Mouse (Mus musculus) midbrain, embryonic 10.5 days (tissue): Measurements from ENCODE around the gene Rgs14. TPM values are rescaled to one million over a fixed set of nuclear protein-coding genes. Genes with fewer than 3 reads are reported as not detected.

Experiments
- DNase-seq: peaks from one replicate; pipeline ENCODE4 v3.0.0-alpha.2; 2017; ENCODE audit warnings: low spot score
- H3K27ac ChIP-seq: fragments of 300-500 bp; sonication (generic); replicated peaks from 2 replicates; pipeline ENCODE4 v1.5.1; 2016; ENCODE audit warnings: mild to moderate bottlenecking
- H3K27me3 ChIP-seq: fragments of 300-500 bp; sonication (generic); 2 replicates; pipeline ENCODE4 v1.6.1; 2016; ENCODE audit warnings: low read depth, mild to moderate bottlenecking; ENCODE audit not compliant: poor library complexity, severe bottlenecking
- H3K36me3 ChIP-seq: fragments of 300-500 bp; sonication (generic); 2 replicates; pipeline ENCODE4 v1.6.1; 2016; ENCODE audit warnings: mild to moderate bottlenecking, moderate library complexity
- H3K4me1 ChIP-seq: fragments of 300-500 bp; sonication (generic); 2 replicates; pipeline ENCODE4 v1.6.1; 2016
- H3K4me3 ChIP-seq: fragments of 300-500 bp; sonication (generic); 2 replicates; pipeline ENCODE4 v1.5.1; 2016; ENCODE audit warnings: mild to moderate bottlenecking, moderate library complexity
- H3K9me3 ChIP-seq: fragments of 300-500 bp; sonication (generic); replicated peaks from 2 replicates; pipeline ENCODE4 v1.6.1; 2016; ENCODE audit warnings: mild to moderate bottlenecking
- WGBS: fragments of 180-500 bp; shearing (Covaris S2); methylation state at CpG from one replicate; pipeline ENCODE4 v1.1.7; 2016; 5-methylcytosine and 5-hydroxymethylcytosine counted together
- polyA plus RNA-seq: library from polyadenylated mRNA; unstranded; fragments of >200 nt; fragmentation: Nextera tagmentation; extraction: Ambion mirVana; gene quantifications from 2 replicates; pipeline ENCODE4 v1.2.1, GENCODE M21; 2016

The Rgs14 gene
- polyA plus RNA-seq, 1 experiment from 2014 or later, result 0.41 TPM

DNA sequence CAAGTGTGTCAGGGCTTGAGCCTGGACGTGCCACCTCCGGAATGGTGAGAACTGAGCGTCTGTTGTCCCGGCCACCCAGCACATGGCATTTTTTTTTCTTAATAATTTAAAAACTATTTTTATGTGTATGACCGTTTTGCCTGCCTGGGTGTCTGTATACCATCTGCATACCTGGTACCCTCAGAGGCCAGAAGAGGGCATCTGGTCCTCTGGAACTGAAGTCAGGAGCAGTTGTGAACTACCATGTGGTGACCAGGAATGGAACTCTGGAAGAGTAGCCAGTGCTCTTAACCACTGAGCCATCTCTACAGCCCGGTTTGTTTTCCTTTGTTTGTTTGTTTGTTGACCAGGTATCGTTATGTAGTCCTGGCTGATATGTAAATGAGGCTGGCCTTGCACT lies 1.1 kb upstream of the Rgs14 start:
- Histone ChIP-seq H3K9me3 (no peaks in the 10 kb centered on the region), H3K36me3 (no peaks in the 10 kb centered on the region), H3K27ac (no peak overlapping the region), H3K27me3 (peaks cover 11% of the 10 kb centered on the region), H3K4me3 (no peak overlapping the region), H3K4me1 (no peaks in the 10 kb centered on the region)
- 79% methylated on average over 7 of the region's 7 CpGs for WGBS
- DNase-seq, result no peak

DNA sequence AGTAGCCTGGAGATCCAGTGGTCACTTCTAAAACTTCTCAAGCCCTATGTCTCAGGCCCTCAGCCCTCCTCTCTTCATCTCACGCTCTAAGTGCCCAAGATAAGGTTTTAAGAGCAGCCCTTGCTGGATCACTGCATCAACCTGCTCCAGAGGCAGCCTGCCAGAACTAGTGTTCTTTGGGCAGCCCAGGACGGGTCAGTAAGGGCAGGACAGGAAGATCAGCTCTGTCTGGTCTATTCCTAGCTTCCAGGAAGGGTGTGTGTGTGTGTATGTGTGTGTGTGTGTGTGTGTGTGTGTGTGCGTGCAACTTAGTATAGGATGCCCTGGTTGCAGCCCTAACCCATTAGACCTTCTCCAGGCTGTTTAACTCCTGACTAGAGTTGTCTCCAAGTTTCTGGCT lies 702 bp downstream of the Rgs14 start:
- no peak overlapping the region for H3K4me3 ChIP-seq
- H3K27ac ChIP-seq, result no peak overlapping the region; the same call in 1 of the 2 replicates
- no peaks in the 10 kb centered on the region for H3K36me3 ChIP-seq
- no peaks in the 10 kb centered on the region for H3K9me3 ChIP-seq
- H3K27me3 ChIP-seq, result peaks cover 18% of the 10 kb centered on the region
- no peaks in the 10 kb centered on the region for H3K4me1 ChIP-seq
- 62% methylated on average over 3 of the region's 3 CpGs for WGBS
- no peak for DNase-seq

DNA sequence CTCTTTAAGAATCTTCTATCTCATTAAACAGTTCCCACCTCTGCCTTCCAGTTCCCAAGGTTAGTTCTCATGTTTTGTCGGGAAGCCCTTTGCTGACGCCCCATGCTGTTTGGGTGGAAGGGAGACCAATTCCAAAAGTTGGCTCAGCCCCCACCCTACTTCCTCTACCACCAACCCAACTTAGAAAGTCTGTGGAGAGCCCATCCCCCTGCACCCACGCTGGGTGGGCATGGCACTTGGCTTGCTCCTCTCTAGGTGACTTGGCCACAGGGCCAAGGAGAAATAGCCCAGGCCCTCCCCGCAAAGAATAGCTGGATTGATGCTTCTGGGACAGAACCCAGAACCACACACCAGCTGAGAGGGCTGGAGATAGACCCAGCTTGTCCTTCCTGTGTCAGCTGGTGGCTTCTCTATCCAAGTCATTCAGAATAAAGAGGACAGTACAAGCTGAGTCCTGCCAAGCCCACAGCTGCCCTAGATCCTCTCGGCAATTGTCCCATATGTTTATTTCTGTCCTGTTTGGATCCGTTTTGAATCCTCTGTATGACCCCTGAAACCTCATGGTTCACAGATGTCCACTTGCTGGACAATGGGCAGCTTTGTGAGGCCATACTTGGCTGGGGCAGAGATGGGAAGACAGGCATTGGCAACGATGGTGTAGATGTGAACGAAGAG lies 1.6 kb downstream of the Rgs14 start:
- no peak overlapping the region for H3K27ac ChIP-seq
- no peak overlapping the region for H3K4me3 ChIP-seq
- 79% methylated on average over 8 of the region's 8 CpGs for whole genome bisulfite sequencing
- peaks cover 21% of the 10 kb centered on the region for H3K27me3 ChIP-seq
- DNase-seq, result no peak
- H3K4me1 ChIP-seq, result no peaks in the 10 kb centered on the region
- H3K36me3 ChIP-seq, result no peaks in the 10 kb centered on the region
- no peaks in the 10 kb centered on the region for H3K9me3 ChIP-seq

DNA sequence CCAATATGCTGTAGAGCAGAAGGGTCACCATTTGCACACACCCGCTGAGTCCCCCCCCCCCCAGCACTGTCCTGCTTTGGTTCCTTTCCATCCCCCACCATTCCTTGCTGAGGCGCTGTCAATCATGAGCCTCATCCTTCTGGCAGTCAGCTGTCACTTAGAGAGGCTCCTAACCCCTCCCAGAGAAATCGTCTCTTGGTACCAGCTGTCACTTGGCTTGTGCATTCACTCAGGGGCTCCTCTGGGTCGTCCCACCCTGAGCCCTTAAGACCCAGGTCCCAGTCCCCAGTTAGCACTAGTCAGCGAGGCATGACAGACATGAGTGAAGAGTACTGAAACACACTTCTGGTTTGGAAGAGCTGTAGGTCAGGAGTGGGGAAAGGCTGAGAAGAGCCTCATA lies 2.2 kb downstream of the Rgs14 start:
- DNase-seq, result no peak
- Histone ChIP-seq H3K36me3 (no peaks in the 10 kb centered on the region), H3K27ac (no peak overlapping the region), H3K9me3 (no peaks in the 10 kb centered on the region), H3K4me1 (no peaks in the 10 kb centered on the region), H3K27me3 (peaks cover 21% of the 10 kb centered on the region), H3K4me3 (no peak overlapping the region)
- WGBS, result 61% methylated on average over 5 of the region's 5 CpGs

DNA sequence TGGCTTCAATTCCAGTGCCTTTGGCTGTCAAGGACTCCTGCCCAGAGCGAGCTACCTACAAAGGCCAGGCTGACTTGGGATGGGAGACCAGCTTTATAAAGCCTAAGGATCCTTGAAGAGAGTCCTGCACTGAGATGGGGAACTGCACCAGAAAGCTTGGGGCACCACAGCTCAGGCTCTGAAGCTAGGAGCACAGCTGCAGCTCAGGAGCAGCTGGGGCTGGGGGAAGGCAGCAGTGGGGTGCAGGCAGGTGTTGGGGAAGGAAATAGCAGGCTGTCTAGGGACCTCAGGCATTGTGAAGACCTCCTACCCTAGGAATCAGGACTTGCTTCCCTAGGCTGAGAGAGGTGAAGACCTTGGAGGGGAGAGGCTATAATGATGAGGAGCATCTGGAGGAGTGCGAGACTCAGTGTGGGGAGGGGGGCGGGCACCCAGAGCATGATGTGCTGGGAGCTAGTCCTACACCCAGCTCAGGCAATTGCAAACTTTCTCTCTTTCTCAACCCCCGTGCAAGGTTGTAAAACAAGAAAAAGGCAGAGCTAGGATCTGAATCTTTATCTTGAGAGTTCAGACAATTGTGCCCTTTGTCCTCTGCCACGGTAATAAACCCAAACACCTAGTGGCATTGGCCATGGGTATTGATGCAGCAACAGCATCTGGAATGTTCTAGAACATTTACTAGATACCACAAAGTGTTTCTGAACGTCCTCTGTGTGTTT lies 4.8 kb downstream of the Rgs14 start:
- Histone ChIP-seq H3K36me3 (no peaks in the 10 kb centered on the region), H3K27ac (no peak overlapping the region), H3K27me3 (peaks cover 45% of the 10 kb centered on the region), H3K9me3 (no peaks in the 10 kb centered on the region), H3K4me1 (peaks cover 11% of the 10 kb centered on the region), H3K4me3 (no peak overlapping the region)
- no peak for DNase-seq
- WGBS, result 76% methylated on average over 6 of the region's 6 CpGs

DNA sequence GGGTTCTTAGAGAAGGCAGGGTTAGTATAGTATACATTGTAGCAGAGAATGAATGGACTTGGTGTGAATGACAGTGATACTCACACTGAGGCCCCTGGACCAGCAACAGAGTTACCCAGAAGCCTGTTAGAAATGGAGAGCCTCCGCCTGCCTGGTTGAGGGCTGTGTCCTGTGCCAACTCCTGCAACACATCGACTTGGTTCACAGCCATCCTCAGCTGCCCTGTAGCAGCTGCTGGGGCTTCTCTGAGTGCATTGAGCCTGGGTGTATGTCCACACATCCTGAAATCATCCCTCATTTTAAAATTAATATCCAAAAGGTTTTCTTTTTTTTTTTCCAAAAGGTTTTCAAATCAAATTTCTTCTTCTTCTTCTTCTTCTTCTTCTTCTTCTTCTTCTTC lies 6.3 kb downstream of the Rgs14 start:
- peaks cover 14% of the 10 kb centered on the region for H3K4me1 ChIP-seq
- no peaks in the 10 kb centered on the region for H3K9me3 ChIP-seq
- H3K27me3 ChIP-seq, result peaks cover 59% of the 10 kb centered on the region
- no peak for DNase-seq
- no peaks in the 10 kb centered on the region for H3K36me3 ChIP-seq
- H3K27ac ChIP-seq, result no peak overlapping the region
- no peak overlapping the region for H3K4me3 ChIP-seq
- WGBS, result 74% methylated on average over 2 of the region's 2 CpGs

DNA sequence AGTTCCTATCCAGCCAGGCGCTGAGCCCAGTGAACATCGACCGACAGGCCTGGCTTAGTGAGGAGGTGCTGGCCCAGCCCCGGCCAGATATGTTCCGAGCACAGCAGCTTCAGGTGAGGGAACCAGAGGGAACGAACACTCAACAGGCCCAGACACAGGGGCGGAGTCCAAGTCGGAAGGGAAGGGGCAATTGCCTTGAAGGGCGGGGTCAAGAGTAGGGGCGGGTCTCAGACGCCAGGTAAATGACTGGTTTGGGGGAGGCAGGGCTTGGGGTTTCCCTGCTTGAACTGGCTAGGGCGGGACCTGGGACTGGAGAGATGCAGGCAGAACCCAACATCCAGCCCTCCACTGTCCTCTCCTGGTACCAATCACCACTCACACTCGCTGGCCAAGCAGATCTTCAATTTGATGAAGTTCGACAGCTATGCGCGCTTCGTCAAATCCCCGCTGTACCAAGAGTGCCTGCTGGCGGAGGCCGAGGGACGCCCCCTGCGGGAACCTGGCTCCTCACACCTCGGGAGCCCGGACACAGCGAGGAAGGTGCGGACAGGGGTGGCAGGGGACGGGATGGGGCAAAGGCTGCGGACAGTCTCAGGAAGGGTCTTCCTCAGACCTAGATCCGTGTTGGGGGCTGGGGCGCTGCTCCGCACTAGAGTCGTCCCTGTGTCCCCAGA lies 9.5 kb downstream of the Rgs14 start:
- peaks cover 67% of the 10 kb centered on the region for H3K27me3 ChIP-seq
- DNase-seq, result peak; percentile 24
- H3K27ac ChIP-seq, result no peak overlapping the region
- no peaks in the 10 kb centered on the region for H3K9me3 ChIP-seq
- H3K4me3 ChIP-seq, result peak overlapping the region; percentile 32
- no peaks in the 10 kb centered on the region for H3K36me3 ChIP-seq
- 6% methylated on average over 32 of the region's 32 CpGs for WGBS
- H3K4me1 ChIP-seq, result peaks cover 14% of the 10 kb centered on the region

DNA sequence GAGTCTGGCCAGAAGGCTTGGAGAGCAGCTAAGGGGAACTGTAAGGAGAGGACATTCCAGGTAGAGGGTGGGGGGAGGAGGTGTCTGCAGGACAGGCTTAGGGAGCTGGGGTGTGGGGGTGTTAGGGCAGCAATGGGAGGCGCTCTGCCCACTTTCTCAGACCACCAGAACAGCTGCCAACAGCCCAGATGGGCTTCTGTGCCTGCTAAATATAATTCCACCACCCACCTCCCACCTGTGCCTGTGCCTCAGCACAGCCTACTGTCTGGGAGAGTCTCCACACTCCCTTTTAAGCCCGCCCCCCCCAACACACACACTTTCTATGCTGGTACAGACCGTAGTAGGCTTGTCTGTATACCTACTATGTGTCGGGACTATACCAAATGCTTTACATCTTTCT lies 12.3 kb downstream of the Rgs14 start:
- H3K27ac ChIP-seq, result no peak overlapping the region
- no peaks in the 10 kb centered on the region for H3K9me3 ChIP-seq
- no peak for DNase-seq
- WGBS, result 83% methylated on average over 4 of the region's 4 CpGs
- H3K4me3 ChIP-seq, result no peak overlapping the region
- no peaks in the 10 kb centered on the region for H3K36me3 ChIP-seq
- H3K27me3 ChIP-seq, result peaks cover 65% of the 10 kb centered on the region
- H3K4me1 ChIP-seq, result peaks cover 14% of the 10 kb centered on the region

DNA sequence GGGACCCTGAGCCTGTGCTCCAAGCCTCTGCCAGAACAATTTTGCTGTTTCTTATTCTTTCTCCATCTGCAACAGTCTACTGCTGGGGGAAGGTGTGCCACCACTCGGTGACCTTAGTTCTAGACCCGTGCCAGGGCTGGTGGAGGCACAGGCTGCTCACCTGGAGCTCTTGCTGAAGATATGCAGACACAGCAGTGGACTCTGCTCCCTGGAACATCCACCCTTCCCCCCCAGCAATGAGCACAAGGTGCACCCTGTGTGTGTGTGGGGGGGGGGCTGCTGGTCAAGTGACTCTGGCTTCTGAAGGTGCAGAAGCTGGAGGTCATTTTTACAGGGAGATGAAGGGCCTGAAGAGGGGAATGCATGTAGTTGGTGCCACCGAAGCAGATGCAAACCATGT lies 21.1 kb downstream of the Rgs14 start:
- Histone ChIP-seq H3K27me3 (no peaks in the 10 kb centered on the region), H3K9me3 (no peaks in the 10 kb centered on the region), H3K4me1 (no peaks in the 10 kb centered on the region), H3K27ac (no peak overlapping the region), H3K36me3 (no peaks in the 10 kb centered on the region), H3K4me3 (no peak overlapping the region)
- 82% methylated on average over 3 of the region's 3 CpGs for WGBS
- DNase-seq, result no peak

DNA sequence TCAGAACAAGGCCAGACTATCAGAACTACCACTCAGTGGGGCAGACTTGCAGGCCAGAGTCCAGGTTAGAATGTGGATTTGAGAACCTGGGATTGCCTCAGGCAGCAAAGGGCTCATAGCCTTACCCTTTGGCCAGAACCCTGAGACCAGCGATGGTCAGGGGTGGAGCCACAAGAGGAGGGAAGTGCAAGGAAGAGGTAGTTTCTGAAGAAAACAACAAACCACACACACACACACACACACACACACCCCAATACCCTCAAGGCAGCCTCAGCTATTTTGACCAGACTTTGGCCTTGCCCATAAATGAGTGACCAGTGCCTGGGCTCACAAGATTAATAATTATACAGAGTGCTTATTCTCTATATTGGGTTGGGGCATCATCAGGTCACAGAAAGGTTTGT lies 22.1 kb downstream of the Rgs14 start:
- no peaks in the 10 kb centered on the region for H3K4me1 ChIP-seq
- 80% methylated on average over 1 of the region's 1 CpGs for WGBS
- no peaks in the 10 kb centered on the region for H3K9me3 ChIP-seq
- H3K36me3 ChIP-seq, result no peaks in the 10 kb centered on the region
- no peak overlapping the region for H3K27ac ChIP-seq
- H3K27me3 ChIP-seq, result no peaks in the 10 kb centered on the region
- no peak overlapping the region for H3K4me3 ChIP-seq
- no peak for DNase-seq

DNA sequence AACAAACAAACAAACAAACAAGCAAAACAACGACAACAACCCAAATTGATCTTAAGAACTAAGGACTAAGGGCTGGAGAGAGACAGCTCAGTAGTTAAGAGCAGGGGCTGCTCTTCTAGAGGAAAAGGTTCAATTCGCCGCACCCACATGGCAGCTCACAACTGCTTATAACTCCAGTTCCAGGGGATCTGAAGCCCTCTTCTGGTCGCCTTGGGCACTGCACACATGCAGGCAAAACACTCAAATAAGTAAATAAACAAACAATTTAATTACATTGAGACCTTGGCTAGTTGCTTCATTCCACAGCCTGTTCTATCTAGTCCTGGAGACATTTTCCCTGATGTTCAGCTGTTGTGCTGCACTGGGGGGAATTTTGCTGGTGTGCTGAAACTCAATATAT lies 23.4 kb downstream of the Rgs14 start:
- DNase-seq, result no peak
- Histone ChIP-seq H3K27me3 (no peaks in the 10 kb centered on the region), H3K27ac (no peak overlapping the region), H3K4me1 (no peaks in the 10 kb centered on the region), H3K9me3 (no peaks in the 10 kb centered on the region), H3K4me3 (no peak overlapping the region), H3K36me3 (no peaks in the 10 kb centered on the region)
- 72% methylated on average over 4 of the region's 4 CpGs for WGBS

DNA sequence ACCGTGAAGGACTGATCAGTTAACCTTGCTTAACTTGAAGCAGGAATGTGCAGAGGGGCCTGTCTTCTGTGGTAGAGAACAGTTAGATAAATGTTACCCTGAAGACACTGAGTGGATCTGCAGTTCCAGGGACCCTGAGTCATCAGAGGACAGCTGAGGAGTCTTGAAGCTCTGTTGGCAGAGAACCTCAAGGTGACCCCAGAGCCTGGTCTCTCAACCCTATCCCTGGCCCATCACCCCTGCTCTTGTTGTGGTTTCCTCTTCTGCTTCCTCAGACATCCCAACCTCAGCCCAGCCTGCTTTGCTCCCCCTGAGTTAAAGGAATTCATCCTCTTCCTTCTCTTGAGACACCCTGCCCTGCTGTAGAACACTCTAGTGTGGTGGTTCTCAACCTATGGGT lies 28.6 kb downstream of the Rgs14 start, which contains the start of gene Slc34a1:
TSS of gene Slc34a1 (plus strand) at position 100 of the 400 bp plus-strand sequence.
- no peaks in the 10 kb centered on the region for H3K36me3 ChIP-seq
- peaks cover 16% of the 10 kb centered on the region for H3K27me3 ChIP-seq
- 87% methylated on average over 1 of the region's 1 CpGs for WGBS
- no peaks in the 10 kb centered on the region for H3K9me3 ChIP-seq
- H3K27ac ChIP-seq, result no peak within 1 kb of the TSS
- no peak within 1 kb of the TSS for H3K4me3 ChIP-seq
- no peak for DNase-seq
- H3K4me1 ChIP-seq, result peaks cover 7% of the 10 kb centered on the region; the same call in 1 of the 2 replicates
